Mouse (Mus musculus) neural tube, embryonic 11.5 days (tissue): ENCODE measurements around the gene Lilra5. TPM values are rescaled to one million over a fixed set of nuclear protein-coding genes. Genes with fewer than 3 reads are reported as not detected.
"Not testable (repeated sequence)": the region's sequence is repeated elsewhere in the genome, so short reads cannot be mapped to it uniquely, and the experiment has no call there.

Experiments
- ATAC-seq: fragments of 200-750 bp; cut with Nextera tagmentation; 2 replicates; pipeline ENCODE4 v1.8.0; 2017; ENCODE audit warnings: moderate number of reproducible peaks, mild to moderate bottlenecking, moderate TSS enrichment, moderate library complexity; ENCODE audit not compliant: insufficient read depth, low FRiP score, low TSS enrichment
- DNase-seq: peaks from one replicate; pipeline ENCODE4 v3.0.0-alpha.2; 2015; ENCODE audit warnings: low spot score
- H3K27ac ChIP-seq: fragments of 300-500 bp; sonication (generic); 2 replicates; pipeline ENCODE4 v1.5.1; 2014; ENCODE audit warnings: low read depth, mild to moderate bottlenecking, low read length
- H3K27me3 ChIP-seq: fragments of 300-500 bp; sonication (generic); 2 replicates; pipeline ENCODE4 v1.6.1; 2014; ENCODE audit warnings: mild to moderate bottlenecking, low read length, mixed read lengths; ENCODE audit not compliant: control insufficient read depth, insufficient read depth
- H3K36me3 ChIP-seq: fragments of 300-500 bp; sonication (generic); 2 replicates; pipeline ENCODE4 v1.6.1; 2014; ENCODE audit warnings: mild to moderate bottlenecking, low read length, moderate library complexity, mixed read lengths; ENCODE audit not compliant: control insufficient read depth, insufficient read depth
- H3K4me1 ChIP-seq: fragments of 300-500 bp; sonication (generic); 2 replicates; pipeline ENCODE4 v1.6.1; 2014; ENCODE audit warnings: low read length, mixed read lengths; ENCODE audit not compliant: control insufficient read depth, insufficient read depth
- H3K4me2 ChIP-seq: fragments of 300-500 bp; sonication (generic); 2 replicates; pipeline ENCODE4 v1.6.1; 2014; ENCODE audit warnings: low read depth, mild to moderate bottlenecking, moderate library complexity
- H3K4me3 ChIP-seq: fragments of 300-500 bp; sonication (generic); 2 replicates; pipeline ENCODE4 v1.5.1; 2014; ENCODE audit warnings: low read depth, low read length
- H3K9ac ChIP-seq: fragments of 300-500 bp; sonication (generic); 2 replicates; pipeline ENCODE4 v1.6.1; 2014; ENCODE audit warnings: mild to moderate bottlenecking, low read length
- H3K9me3 ChIP-seq: fragments of 300-500 bp; sonication (generic); 2 replicates; pipeline ENCODE4 v1.6.1; 2016; ENCODE audit warnings: low read length; ENCODE audit not compliant: control insufficient read depth
- WGBS: fragments of 180-500 bp; shearing (Covaris S2); extraction: QIAGEN DNeasy Blood & Tissue Kit; methylation state at CpG from one replicate; pipeline ENCODE4 v1.1.7; 2014; 5-methylcytosine and 5-hydroxymethylcytosine counted together
- polyA plus RNA-seq: library from polyadenylated mRNA; unstranded; fragments of >200 nt; fragmentation: Nextera tagmentation; extraction: Ambion mirVana; gene quantifications from 2 replicates; pipeline ENCODE4 v1.2.1, GENCODE M21; 2014

The Lilra5 gene
- polyA plus RNA-seq: not detected in 2 replicates

DNA sequence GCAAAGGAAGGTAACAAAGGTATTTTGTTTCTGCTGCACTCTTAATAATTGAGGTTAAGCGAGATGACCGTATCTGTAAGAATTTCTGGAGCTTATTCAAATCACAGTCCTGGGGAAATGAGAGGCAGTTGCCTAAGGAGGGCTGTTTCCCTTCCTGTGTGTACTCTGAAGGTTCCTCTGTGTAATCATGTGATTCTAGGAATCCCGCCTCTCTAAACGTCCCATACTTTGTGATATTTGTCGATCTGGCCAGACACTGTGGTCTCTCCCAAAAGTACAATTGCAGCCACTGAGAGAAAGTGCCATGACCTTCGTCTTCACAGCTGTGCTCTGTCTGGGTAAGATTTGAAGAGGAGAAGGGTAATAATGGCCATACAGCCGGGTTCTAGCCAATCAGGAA lies at the start of gene Lilra5:
Gene Lilra5 (plus strand): TSS at position 301 of the 400 bp plus-strand sequence.
- no peaks in the 10 kb centered on the region for H3K36me3 ChIP-seq
- WGBS: 82% methylated on average over 7 of the region's 7 CpGs

DNA sequence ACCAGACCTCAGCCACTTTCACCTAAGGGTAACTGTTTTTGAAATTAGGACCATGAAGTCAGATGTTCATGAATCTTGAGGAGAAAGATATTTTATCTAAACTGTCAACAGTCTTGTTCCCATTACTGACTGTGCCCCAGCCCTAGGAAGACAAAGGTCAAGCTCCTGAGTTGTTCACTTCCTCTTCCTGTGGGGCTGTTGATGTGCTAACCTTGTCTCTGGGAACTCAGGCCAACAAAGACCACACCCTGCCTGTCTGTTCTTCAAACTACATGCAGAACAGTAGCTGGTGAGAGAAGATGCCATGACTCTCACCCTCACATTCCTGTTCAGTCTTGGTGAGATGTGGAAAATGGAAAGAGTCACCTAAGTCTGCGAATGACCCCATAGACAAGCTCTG lies 30.4 kb upstream of the Lilra5 start:
- H3K36me3 ChIP-seq: no peaks in the 10 kb centered on the region
- no peak overlapping the region for H3K27ac ChIP-seq
- H3K4me2 ChIP-seq: no peak overlapping the region
- H3K27me3 ChIP-seq: no peaks in the 10 kb centered on the region
- no peaks in the 10 kb centered on the region for H3K4me1 ChIP-seq
- no peak overlapping the region for H3K9ac ChIP-seq
- DNase-seq: no peak
- H3K9me3 ChIP-seq: no peaks in the 10 kb centered on the region
- no peak for ATAC-seq
- WGBS: 86% methylated on average over 1 of the region's 1 CpGs
- H3K4me3 ChIP-seq: no peak overlapping the region

More for the DNA sequence above, at the start of gene Lilra5:
- no peak within 1 kb of the TSS for H3K27ac ChIP-seq
- no peak within 1 kb of the TSS for H3K9ac ChIP-seq
- no peaks in the 10 kb centered on the region for H3K4me1 ChIP-seq
- H3K27me3 ChIP-seq: no peaks in the 10 kb centered on the region
- no peak within 1 kb of the TSS for H3K4me3 ChIP-seq
- no peaks in the 10 kb centered on the region for H3K9me3 ChIP-seq
- H3K4me2 ChIP-seq: no peak within 1 kb of the TSS
- no peak for ATAC-seq
- no peak for DNase-seq

DNA sequence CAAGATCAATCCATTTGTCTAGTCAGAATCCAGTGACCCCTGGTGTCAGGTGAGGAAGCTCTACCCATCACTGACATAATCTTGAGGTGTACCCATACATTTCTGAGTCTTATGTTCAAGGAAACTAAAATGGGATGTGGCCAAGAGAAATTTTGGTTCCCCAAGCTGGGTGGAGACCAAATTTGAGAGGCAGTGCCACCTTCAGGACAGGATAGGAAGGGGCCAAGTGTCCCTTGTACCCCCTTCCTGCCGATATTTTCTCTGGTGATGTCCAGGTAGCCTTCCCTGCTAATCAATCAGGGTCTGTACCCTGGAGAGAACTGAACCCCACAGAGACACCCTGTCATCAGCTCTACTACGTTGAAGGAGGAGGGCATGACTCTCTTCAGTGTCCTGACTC lies 28.9 kb upstream of the Lilra5 start:
- H3K36me3 ChIP-seq: no peaks in the 10 kb centered on the region
- H3K27me3 ChIP-seq: no peaks in the 10 kb centered on the region
- WGBS: 43% methylated on average over 2 of the region's 2 CpGs
- no peak overlapping the region for H3K9ac ChIP-seq
- no peaks in the 10 kb centered on the region for H3K9me3 ChIP-seq
- ATAC-seq (no peak), DNase-seq (no peak)
- H3K4me1 ChIP-seq: no peaks in the 10 kb centered on the region
- no peak overlapping the region for H3K4me3 ChIP-seq
- H3K27ac ChIP-seq: no peak overlapping the region
- H3K4me2 ChIP-seq: no peak overlapping the region

DNA sequence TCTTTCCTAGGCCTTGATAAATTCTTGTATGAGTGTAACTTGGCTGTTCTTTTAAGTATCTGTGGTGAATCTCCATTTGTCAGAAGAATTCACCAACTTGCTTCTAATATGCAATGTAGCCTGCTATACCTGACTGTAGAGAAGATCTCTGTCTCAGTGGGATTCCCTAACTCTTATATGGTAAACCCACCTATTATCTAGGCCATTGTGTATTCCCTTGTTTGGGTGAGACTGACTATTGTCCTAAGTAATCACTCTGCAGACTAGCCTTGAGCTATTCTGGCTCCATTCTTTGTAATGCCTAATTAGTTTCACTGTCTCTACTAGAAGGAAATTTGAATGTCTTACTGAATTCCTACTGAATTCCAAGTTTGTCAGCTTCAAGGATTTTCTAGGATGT lies 24.1 kb upstream of the Lilra5 start:
- not testable (repeated sequence) for ATAC-seq, H3K9ac ChIP-seq, H3K4me1 ChIP-seq, H3K4me2 ChIP-seq, H3K4me3 ChIP-seq, DNase-seq, H3K9me3 ChIP-seq, H3K27me3 ChIP-seq, H3K27ac ChIP-seq, H3K36me3 ChIP-seq

DNA sequence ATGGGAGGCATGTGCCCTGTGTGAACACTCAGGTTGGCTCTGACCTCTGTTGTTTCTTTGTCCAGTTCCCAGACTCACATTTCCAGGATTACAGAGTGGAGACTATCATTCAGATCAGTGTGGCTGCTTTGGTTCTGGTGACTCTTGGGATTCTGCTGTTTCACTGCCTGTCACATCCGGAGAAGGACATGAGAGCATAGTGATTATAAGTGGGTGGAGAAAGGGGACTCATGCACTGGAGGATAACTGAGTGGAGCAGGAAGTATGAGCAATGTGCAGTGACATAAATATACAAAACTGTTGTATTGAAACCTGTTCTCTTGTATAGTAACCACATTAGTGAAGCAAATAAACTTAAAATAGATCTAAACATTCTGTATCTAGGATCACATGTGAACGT lies 22.2 kb upstream of the Lilra5 start:
- no peaks in the 10 kb centered on the region for H3K4me1 ChIP-seq
- WGBS: 84% methylated on average over 2 of the region's 2 CpGs

DNA sequence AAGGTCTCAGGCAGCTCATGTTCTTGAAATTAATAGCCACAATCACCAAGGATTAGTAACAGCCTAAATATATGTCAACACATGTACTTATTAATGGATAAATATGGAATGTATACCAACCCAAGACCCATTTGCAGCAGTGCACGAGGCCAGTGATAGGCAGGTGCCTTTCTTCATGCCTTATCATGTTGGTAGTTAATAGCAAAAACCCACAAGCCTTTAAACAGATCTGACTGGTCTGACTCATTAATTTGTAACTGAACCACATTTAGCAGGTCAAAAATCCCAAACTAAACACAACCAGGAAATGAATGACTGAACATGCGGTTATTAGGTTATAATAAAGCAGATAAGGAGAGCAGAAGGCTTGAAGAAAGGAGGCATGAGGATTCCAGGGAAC lies 21.7 kb upstream of the Lilra5 start:
- ATAC-seq: no peak
- Histone ChIP-seq H3K27me3 (no peaks in the 10 kb centered on the region), H3K4me1 (no peaks in the 10 kb centered on the region), H3K9ac (no peak overlapping the region), H3K9me3 (no peaks in the 10 kb centered on the region), H3K27ac (no peak overlapping the region), H3K36me3 (no peaks in the 10 kb centered on the region), H3K4me3 (no peak overlapping the region), H3K4me2 (no peak overlapping the region)
- no peak for DNase-seq
- WGBS: 81% methylated on average over 2 of the region's 2 CpGs

More for the DNA sequence above, 22.2 kb upstream of the Lilra5 start:
- H3K36me3 ChIP-seq: no peaks in the 10 kb centered on the region
- DNase-seq: no peak
- no peak overlapping the region for H3K9ac ChIP-seq
- H3K4me3 ChIP-seq: no peak overlapping the region
- H3K4me2 ChIP-seq: no peak overlapping the region
- no peaks in the 10 kb centered on the region for H3K27me3 ChIP-seq
- no peak for ATAC-seq
- no peaks in the 10 kb centered on the region for H3K9me3 ChIP-seq
- H3K27ac ChIP-seq: no peak overlapping the region

DNA sequence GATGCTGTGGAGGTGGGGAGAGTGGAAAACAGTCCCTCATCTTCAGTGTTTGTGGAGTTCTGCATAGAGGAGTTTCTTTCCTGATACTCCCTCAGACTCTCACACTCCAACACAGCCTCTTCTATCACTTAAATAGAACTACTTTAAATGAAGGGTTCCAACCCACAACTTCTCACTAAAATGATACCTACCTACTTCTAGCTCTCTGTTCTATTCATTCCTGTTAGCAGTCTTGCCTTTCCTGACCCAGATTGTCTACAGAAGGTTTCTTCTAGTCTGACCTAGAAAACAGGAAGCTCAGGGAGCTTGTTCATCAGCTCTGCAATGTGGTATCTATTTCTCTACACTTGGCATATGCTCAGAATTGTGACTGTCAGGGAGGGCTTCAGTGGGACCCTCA lies 2.0 kb upstream of the Lilra5 start:
- H3K9me3 ChIP-seq: no peaks in the 10 kb centered on the region
- H3K4me3 ChIP-seq: no peak overlapping the region
- no peaks in the 10 kb centered on the region for H3K36me3 ChIP-seq
- H3K4me2 ChIP-seq: no peak overlapping the region
- H3K9ac ChIP-seq: no peak overlapping the region
- no peaks in the 10 kb centered on the region for H3K4me1 ChIP-seq
- DNase-seq: no peak
- H3K27ac ChIP-seq: no peak overlapping the region
- no peak for ATAC-seq
- no peaks in the 10 kb centered on the region for H3K27me3 ChIP-seq

DNA sequence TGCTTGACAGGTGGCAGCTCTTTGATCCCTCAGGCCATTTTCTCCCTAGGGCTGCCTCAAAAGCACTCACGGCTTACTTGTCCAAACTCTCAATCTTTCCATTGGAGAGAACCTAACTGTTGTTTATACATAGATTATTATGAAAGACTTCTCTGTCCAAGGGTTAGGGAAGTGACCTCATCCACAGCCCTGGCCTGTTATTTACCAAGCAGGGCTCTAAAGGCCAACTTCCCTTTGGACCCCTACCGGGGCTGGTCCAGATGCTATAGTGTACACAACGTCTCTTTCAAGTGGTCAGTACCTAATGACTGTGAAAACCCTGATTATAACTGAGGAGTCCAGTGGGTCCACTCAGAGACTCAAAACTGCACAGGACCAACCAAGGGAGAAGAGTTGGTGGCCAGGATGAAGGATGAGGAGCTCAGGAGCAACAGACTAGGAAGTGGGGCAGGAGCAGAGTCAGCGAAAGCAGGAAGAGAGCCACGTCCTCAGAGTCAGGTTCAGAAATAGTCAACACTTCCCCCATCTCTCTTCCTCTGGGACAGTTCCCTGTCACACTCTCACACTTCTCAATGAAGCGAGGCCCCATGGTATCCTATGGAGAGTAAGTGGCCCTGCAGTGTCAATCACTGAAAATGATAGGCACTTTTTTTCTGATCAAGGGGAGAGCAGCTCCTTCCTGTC lies 1.6 kb downstream of the Lilra5 start:
- ATAC-seq: no peak
- no peak for DNase-seq
- 83% methylated on average over 6 of the region's 6 CpGs for WGBS
- no peak overlapping the region for H3K27ac ChIP-seq
- H3K9ac ChIP-seq: no peak overlapping the region
- no peaks in the 10 kb centered on the region for H3K36me3 ChIP-seq
- no peaks in the 10 kb centered on the region for H3K4me1 ChIP-seq
- H3K27me3 ChIP-seq: no peaks in the 10 kb centered on the region
- H3K4me3 ChIP-seq: no peak overlapping the region
- no peak overlapping the region for H3K4me2 ChIP-seq
- no peaks in the 10 kb centered on the region for H3K9me3 ChIP-seq

DNA sequence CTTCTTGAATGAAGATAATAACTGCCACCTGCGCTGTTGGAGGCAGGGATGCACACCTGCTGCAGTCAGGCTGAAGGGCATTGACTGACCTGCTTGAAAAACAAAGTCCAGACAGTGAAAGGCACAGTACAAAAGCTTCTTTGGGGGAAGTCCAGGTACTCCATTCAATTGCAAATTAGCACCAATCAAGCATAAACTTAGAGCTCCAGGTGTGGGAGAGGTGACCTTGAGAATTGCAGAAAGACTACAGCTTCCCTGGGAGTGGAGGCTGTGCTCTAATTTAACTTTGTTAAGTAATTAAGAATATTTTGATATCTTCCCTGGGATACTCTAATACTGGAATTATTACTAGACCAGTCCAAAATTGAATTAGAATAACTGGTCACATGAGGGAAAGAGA lies 13.7 kb downstream of the Lilra5 start:
- H3K27ac ChIP-seq, DNase-seq, H3K9ac ChIP-seq, ATAC-seq, H3K27me3 ChIP-seq, H3K4me1 ChIP-seq, H3K4me2 ChIP-seq, H3K36me3 ChIP-seq, H3K4me3 ChIP-seq, H3K9me3 ChIP-seq: not testable (repeated sequence)
- WGBS: 63% methylated on average over 1 of the region's 1 CpGs
